Mouse (Mus musculus) kidney, postnatal 0 days (tissue): ENCODE measurements around the gene Gm20388. TPM values are rescaled to one million over a fixed set of nuclear protein-coding genes. Genes with fewer than 3 reads are reported as not detected.
A peak's percentile ranks its signal among the peaks of the same experiment; 100 is the strongest.

Experiments
- ATAC-seq: fragments of 200-750 bp; cut with Nextera tagmentation; replicated peaks from 2 replicates; pipeline ENCODE4 v1.8.0; 2017; ENCODE audit warnings: low read depth, moderate number of reproducible peaks, moderate TSS enrichment, moderate library complexity; ENCODE audit not compliant: low FRiP score
- DNase-seq: peaks from one replicate; pipeline ENCODE4 v3.0.0-alpha.2; 2016; ENCODE audit warnings: low spot score
- H3K27ac ChIP-seq: fragments of 300-500 bp; sonication (generic); 2 replicates; pipeline ENCODE4 v1.5.1; 2014; ENCODE audit warnings: mild to moderate bottlenecking
- H3K27me3 ChIP-seq: fragments of 300-500 bp; sonication (generic); 2 replicates; pipeline ENCODE4 v1.6.1; 2014; ENCODE audit warnings: low read length, mixed read lengths; ENCODE audit not compliant: insufficient read depth
- H3K36me3 ChIP-seq: fragments of 300-500 bp; sonication (generic); 2 replicates; pipeline ENCODE4 v1.6.1; 2014; ENCODE audit warnings: low read length, mixed read lengths; ENCODE audit not compliant: insufficient read depth
- H3K4me1 ChIP-seq: fragments of 300-500 bp; sonication (generic); replicated peaks from 2 replicates; pipeline ENCODE4 v1.6.1; 2014; ENCODE audit warnings: antibody characterized with exemption, low read length, mixed read lengths; ENCODE audit not compliant: insufficient read depth
- H3K4me2 ChIP-seq: fragments of 300-500 bp; sonication (generic); 2 replicates; pipeline ENCODE4 v1.6.1; 2014; ENCODE audit warnings: mild to moderate bottlenecking, low read length, moderate library complexity, mixed read lengths
- H3K4me3 ChIP-seq: fragments of 300-500 bp; sonication (generic); replicated peaks from 2 replicates; pipeline ENCODE4 v1.5.1; 2014; ENCODE audit warnings: low read depth, low read length
- H3K9ac ChIP-seq: fragments of 300-500 bp; sonication (generic); 2 replicates; pipeline ENCODE4 v1.6.1; 2014; ENCODE audit warnings: low read depth, low read length
- H3K9me3 ChIP-seq: fragments of 300-500 bp; sonication (generic); replicated peaks from 2 replicates; pipeline ENCODE4 v1.6.1; 2016; ENCODE audit warnings: low read length, inconsistent platforms, mixed read lengths
- CTCF ChIP-seq: IDR thresholded peaks from 2 replicates; pipeline ENCODE4 v1.5.1; 2016; ENCODE audit warnings: antibody characterized with exemption, low read depth, mild to moderate bottlenecking, moderate library complexity
- WGBS: fragments of 180-500 bp; shearing (Covaris S2); extraction: QIAGEN DNeasy Blood & Tissue Kit; methylation state at CpG from one replicate; pipeline ENCODE4 v1.1.7; 2014; 5-methylcytosine and 5-hydroxymethylcytosine counted together
- microRNA counts: library from miRNA; unstranded; fragments of <30 nt; microRNA quantifications from one replicate; lab custom pipeline; 2015
- microRNA-seq: library from miRNA; unstranded; fragments of <30 nt; microRNA quantifications from one replicate; pipeline ENCODE4, GENCODE M21; 2016
- polyA plus RNA-seq: library from polyadenylated mRNA; unstranded; fragments of >200 nt; fragmentation: Nextera tagmentation; extraction: Ambion mirVana; gene quantifications from 2 replicates; pipeline ENCODE4 v1.2.1, GENCODE M21; 2015

Gene Gm20388
- polyA plus RNA-seq, 1 experiment from 2014 or later = not detected

DNA sequence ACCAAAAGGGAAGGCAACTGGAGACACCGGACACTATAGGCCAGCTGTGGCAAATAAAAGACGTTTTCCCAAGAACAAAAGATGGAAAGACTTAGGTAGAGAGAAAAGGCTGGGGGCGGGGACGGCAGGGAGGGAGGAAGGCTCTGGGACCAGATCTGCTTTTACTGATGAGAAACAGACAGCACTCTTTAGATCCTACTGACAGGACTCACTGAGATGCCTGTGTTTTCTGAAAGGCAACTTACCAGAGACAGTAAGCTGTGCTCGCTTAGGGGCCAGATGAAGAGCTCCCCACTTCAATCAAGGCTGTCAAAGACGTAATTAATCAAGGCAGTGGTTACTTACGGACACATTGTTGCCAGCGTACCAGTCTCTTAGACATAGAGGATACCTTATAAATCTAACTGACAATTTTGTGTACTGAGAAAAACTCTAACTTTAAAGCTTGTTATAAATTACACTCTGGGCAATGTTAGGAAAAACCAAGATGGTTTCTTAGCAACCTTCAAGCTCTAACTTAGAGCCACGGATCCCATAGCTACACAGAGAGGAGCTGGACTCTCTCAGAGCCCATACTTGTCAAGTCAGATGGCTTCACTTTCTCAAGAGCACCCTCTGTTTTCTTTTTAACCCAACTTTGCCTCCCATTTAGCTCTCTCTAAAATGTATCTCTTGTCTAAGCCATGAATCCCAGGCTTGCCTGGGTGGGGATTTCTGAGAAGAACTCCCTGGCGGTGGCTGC is 4481.8 kb downstream of the Gm20388 start:
- no peak overlapping the region for H3K9ac ChIP-seq
- WGBS = 56% methylated on average over 10 of the region's 10 CpGs
- no peaks in the 10 kb centered on the region for H3K9me3 ChIP-seq
- no peak overlapping the region for H3K4me2 ChIP-seq
- ATAC-seq (no peak), DNase-seq (no peak)
- no peaks in the 10 kb centered on the region for H3K27me3 ChIP-seq
- H3K4me3 ChIP-seq = no peak overlapping the region
- H3K27ac ChIP-seq = no peak overlapping the region
- no peaks in the 10 kb centered on the region for H3K36me3 ChIP-seq
- TF ChIP-seq CTCF = no peak
- no peaks in the 10 kb centered on the region for H3K4me1 ChIP-seq

GRCm38 (mm10) chr8:124393013-124393412 is 4482.4 kb downstream of the Gm20388 start:
- Histone ChIP-seq H3K27me3 (no peaks in the 10 kb centered on the region), H3K27ac (no peak overlapping the region), H3K36me3 (no peaks in the 10 kb centered on the region), H3K4me1 (no peaks in the 10 kb centered on the region), H3K9ac (no peak overlapping the region), H3K9me3 (no peaks in the 10 kb centered on the region), H3K4me3 (no peak overlapping the region), H3K4me2 (no peak overlapping the region)
- ATAC-seq (no peak), DNase-seq (no peak)
- WGBS = 79% methylated on average over 5 of the region's 5 CpGs
- TF ChIP-seq CTCF = no peak

- H3K9ac ChIP-seq = no peak overlapping the region
- no peaks in the 10 kb centered on the region for H3K27me3 ChIP-seq
- H3K27ac ChIP-seq = no peak overlapping the region
- DNase-seq (no peak), ATAC-seq (no peak)
- H3K9me3 ChIP-seq = no peaks in the 10 kb centered on the region
- WGBS = 86% methylated on average over 4 of the region's 4 CpGs
- no peak overlapping the region for H3K4me3 ChIP-seq
- no peak overlapping the region for H3K4me2 ChIP-seq
- H3K36me3 ChIP-seq = no peaks in the 10 kb centered on the region
- TF ChIP-seq CTCF = peak; percentile 28; the same call in 1 of the 2 replicates
- no peaks in the 10 kb centered on the region for H3K4me1 ChIP-seq
Observed at GRCm38 (mm10) chr8:124393927-124394326, 4483.3 kb downstream of the Gm20388 start.

GRCm38 (mm10) chr8:124394951-124395350 is 4484.3 kb downstream of the Gm20388 start:
- no peak overlapping the region for H3K27ac ChIP-seq
- no peaks in the 10 kb centered on the region for H3K36me3 ChIP-seq
- no peak overlapping the region for H3K4me2 ChIP-seq
- no peak for TF ChIP-seq CTCF
- no peak overlapping the region for H3K9ac ChIP-seq
- WGBS = 84% methylated on average over 7 of the region's 7 CpGs
- no peaks in the 10 kb centered on the region for H3K27me3 ChIP-seq
- H3K9me3 ChIP-seq = no peaks in the 10 kb centered on the region
- ATAC-seq = no peak
- DNase-seq = no peak
- no peak overlapping the region for H3K4me3 ChIP-seq
- H3K4me1 ChIP-seq = no peaks in the 10 kb centered on the region

MicroRNAs within 50 kb of the gene (microRNA counts, 519-probe panel; counts per million panel counts)
- 330 counts per million, percentile 68 among the panel's probes with 10 or more counts for microRNA mmu-miR-1967 (lab: Ali Mortazavi, UCI)

Small RNA genes lying within 50 kb of the gene (microRNA-seq; reads per million reads assigned to microRNA genes)
- not detected for gene Gm22715
- gene Gm24366 = not detected
- not detected for gene Gm27530
- gene Mir1967 = not detected
- gene Mir6396 = not detected
- gene Mir7079 = not detected
- gene Mir7080 = not detected
- not detected for gene Mir7237
- not detected for gene Mir7687

Other genes with a start within 250 kb of the Gm20388 start
- gene Wfdc1, start 244.5 kb upstream of the Gm20388 start, polyA plus RNA-seq = 6.2 and 6.9 TPM in 2 replicates
- 1.3 and 1.6 TPM in 2 replicates for gene Atp2c2, start 210.8 kb upstream of the Gm20388 start, polyA plus RNA-seq
- 11.8 and 11.9 TPM in 2 replicates for gene Tldc1, start 132.4 kb upstream of the Gm20388 start, polyA plus RNA-seq
- gene Cotl1, start 70.3 kb upstream of the Gm20388 start, polyA plus RNA-seq = 101 and 117 TPM in 2 replicates
- gene Klhl36, start 48.6 kb upstream of the Gm20388 start, polyA plus RNA-seq = 22.1 and 22.5 TPM in 2 replicates
- 93.5 and 97.5 TPM in 2 replicates for gene Usp10, start 481 bp upstream of the Gm20388 start, polyA plus RNA-seq
- 12.2 and 12.7 TPM in 2 replicates for gene Crispld2, start 81.6 kb downstream of the Gm20388 start, polyA plus RNA-seq
- gene Zdhhc7, start 190.6 kb downstream of the Gm20388 start, polyA plus RNA-seq = 30.3 and 31.8 TPM in 2 replicates
- 5.4 and 6.9 TPM in 2 replicates for gene 6430548M08Rik, start 203.3 kb downstream of the Gm20388 start, polyA plus RNA-seq